Comparison of ENCODE assay signal across 19 mouse cellular contexts in the genomic region with DNA sequence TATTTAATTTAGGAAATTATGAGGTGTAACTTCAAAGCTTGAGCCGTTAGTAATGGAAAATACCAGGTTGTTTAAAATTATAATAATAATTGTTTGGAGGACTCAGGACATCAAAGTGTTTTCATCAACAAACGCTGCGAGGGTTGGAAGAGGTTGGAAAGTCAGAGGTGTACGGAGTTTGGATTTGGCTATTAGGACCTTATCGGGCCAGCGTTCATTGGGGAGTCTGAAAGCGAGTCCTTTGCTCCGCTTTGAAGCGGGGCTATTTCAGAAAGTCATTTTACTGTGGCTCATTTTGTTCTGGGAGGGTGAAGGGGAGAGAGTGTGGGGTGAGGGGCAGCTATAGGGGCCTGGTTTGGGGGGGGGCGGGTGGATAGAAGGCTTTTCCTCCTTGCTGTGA. TPM values are rescaled to one million over a fixed set of nuclear protein-coding genes. Genes with fewer than 3 reads are reported as not detected.
DNase-seq lines count a peak whose midpoint lies in the region; ATAC-seq lines count a peak whose summit lies in the region.
"Had no signal": no experiment of that assay in that cellular context is flagged by ENCODE, and none has a peak within 500 bp of the region (broad histone marks: within the 10 kb centered on the region; RNA-seq: fewer than 3 reads in every experiment).

No protein-coding gene starts in this region.

- H3K36me3 ChIP-seq in heart, embryonic 12.5 days = no peaks in the 10 kb centered on the region
- no peaks in the 10 kb centered on the region for H3K36me3 ChIP-seq in embryonic facial prominence, embryonic 11.5 days (replicated peaks; ENCODE audit: control insufficient read depth, insufficient read depth, low read depth, low read length)
- no peaks in the 10 kb centered on the region for H3K36me3 ChIP-seq in limb, embryonic 11.5 days (ENCODE audit: control insufficient read depth, insufficient read depth, low read length)
- H3K36me3 ChIP-seq: hindbrain, embryonic 15.5 days; liver, embryonic 15.5 days had no signal

- no peak overlapping the region for H3K9ac ChIP-seq in heart, embryonic 12.5 days
- no peak overlapping the region; the same call in 1 of the 2 replicates for H3K9ac ChIP-seq in embryonic facial prominence, embryonic 11.5 days (replicated peaks; ENCODE audit: low read length)
- no peak overlapping the region for H3K9ac ChIP-seq in limb, embryonic 11.5 days (ENCODE audit: low read length)
- H3K9ac ChIP-seq: hindbrain, embryonic 15.5 days; liver, embryonic 15.5 days had no signal

- H3K4me2 ChIP-seq in heart, embryonic 12.5 days = peak overlapping the region; percentile 67
- peak overlapping the region; percentile 53; the same call in 1 of the 2 replicates for H3K4me2 ChIP-seq in embryonic facial prominence, embryonic 11.5 days (ENCODE audit: low read depth, low read length)
- peak overlapping the region; percentile 22; the same call in 1 of the 2 replicates for H3K4me2 ChIP-seq in limb, embryonic 11.5 days (ENCODE audit: low read depth, severe bottlenecking)
- H3K4me2 ChIP-seq: liver, embryonic 15.5 days had no signal

- DNase-seq in heart, postnatal 10 days = no peak
- peak; percentile 48 for DNase-seq in embryonic facial prominence, embryonic 11.5 days (ENCODE audit: low spot score)
- peak; percentile 44 for DNase-seq in forelimb bud, embryonic 11.5 days (ENCODE audit: low read depth, low spot score)
- peak; percentile 57 for DNase-seq in limb, embryonic 11.5 days (ENCODE audit: low spot score)
- no peak for DNase-seq in frontal cortex, adult 2 months (ENCODE audit: extremely low spot score in 1 of 2, low spot score in 1 of 2)
- no peak for DNase-seq in ovary, postnatal 36 days (ENCODE audit: low spot score)
- DNase-seq in spleen, postnatal 36 days (ENCODE audit: low spot score in 2 of 2) = no peak
- DNase-seq: kidney, adult 18-20 months; kidney, postnatal 25 days; layer of hippocampus, adult 9-11 months; lung, postnatal 10 days; thymus, postnatal 14 days had no signal

- no peaks in the 10 kb centered on the region for H3K9me3 ChIP-seq in heart, embryonic 12.5 days (replicated peaks)
- H3K9me3 ChIP-seq in embryonic facial prominence, embryonic 11.5 days (replicated peaks; ENCODE audit: control insufficient read depth, low read length) = no peaks in the 10 kb centered on the region
- no peaks in the 10 kb centered on the region for H3K9me3 ChIP-seq in limb, embryonic 11.5 days (ENCODE audit: control insufficient read depth, low read length)
- H3K9me3 ChIP-seq: hindbrain, embryonic 15.5 days; liver, embryonic 15.5 days had no signal

- H3K27me3 ChIP-seq in heart, embryonic 12.5 days (replicated peaks) = peaks cover 58% of the 10 kb centered on the region
- peaks cover 35% of the 10 kb centered on the region for H3K27me3 ChIP-seq in embryonic facial prominence, embryonic 11.5 days (ENCODE audit: control insufficient read depth, insufficient read depth, low read length)
- H3K27me3 ChIP-seq in limb, embryonic 11.5 days (ENCODE audit: control insufficient read depth, insufficient read depth, low read length) = peaks cover 41% of the 10 kb centered on the region

- H3K27ac ChIP-seq in heart, embryonic 12.5 days (ENCODE audit: poor library complexity, severe bottlenecking) = no peak overlapping the region
- H3K27ac ChIP-seq in embryonic facial prominence, embryonic 11.5 days (replicated peaks; ENCODE audit: low read depth, low read length) = peak overlapping the region; percentile 67; the same call in 1 of the 2 replicates
- no peak overlapping the region; the same call in 1 of the 2 replicates for H3K27ac ChIP-seq in limb, embryonic 11.5 days (replicated peaks; ENCODE audit: low read depth, low read length)
- H3K27ac ChIP-seq: hindbrain, embryonic 15.5 days; liver, embryonic 15.5 days; stomach, postnatal 0 days had no signal

- peaks cover 39% of the 10 kb centered on the region for H3K4me1 ChIP-seq in heart, embryonic 12.5 days (replicated peaks)
- H3K4me1 ChIP-seq in embryonic facial prominence, embryonic 11.5 days (ENCODE audit: control insufficient read depth, insufficient read depth, low read length) = peaks cover 12% of the 10 kb centered on the region
- H3K4me1 ChIP-seq in limb, embryonic 11.5 days (ENCODE audit: control insufficient read depth, insufficient read depth, low read length) = peaks cover 17% of the 10 kb centered on the region
- H3K4me1 ChIP-seq: liver, embryonic 15.5 days had no signal

- intact Hi-C loops in heart, postnatal 10 days (cut with DNase I) = loop anchor here (2.0 kb wide), 1 partner anchor 225 kb away; no protein-coding TSS in a partner anchor

- ATAC-seq in heart, embryonic 12.5 days (ENCODE audit: insufficient number of reproducible peaks, low FRiP score) = no peak
- no peak for ATAC-seq in embryonic facial prominence, embryonic 11.5 days (replicated peaks; ENCODE audit: insufficient number of reproducible peaks, low FRiP score, low TSS enrichment, low read depth)
- ATAC-seq in limb, embryonic 11.5 days (ENCODE audit: insufficient number of reproducible peaks, low FRiP score, low TSS enrichment, low read depth) = no peak

- no peak overlapping the region for H3K4me3 ChIP-seq in heart, embryonic 12.5 days
- H3K4me3 ChIP-seq in embryonic facial prominence, embryonic 11.5 days (ENCODE audit: low read depth, low read length) = peak overlapping the region; percentile 18; the same call in 1 of the 2 replicates
- no peak overlapping the region for H3K4me3 ChIP-seq in limb, embryonic 11.5 days (ENCODE audit: low read depth, low read length)
- H3K4me3 ChIP-seq: erythroblast, embryonic 14.5 days; hindbrain, embryonic 15.5 days; liver, embryonic 15.5 days; megakaryocyte, embryonic 14.5 days had no signal

- 17% methylated on average over 10 of the region's 10 CpGs for WGBS in heart, embryonic 12.5 days
- WGBS in embryonic facial prominence, embryonic 11.5 days = 3% methylated on average over 10 of the region's 10 CpGs
- WGBS in limb, embryonic 11.5 days = 2% methylated on average over 10 of the region's 10 CpGs

RNA-seq across cellular contexts. Expression of gene Msx2, which starts 8.9 kb away (rescaled TPM):
- polyA plus RNA-seq in heart, embryonic 12.5 days (2016; fragmentation: Nextera tagmentation; extraction: Ambion mirVana) = 8.7 and 9.0 TPM in 2 replicates
- total RNA-seq in heart, postnatal 10 days (2021) = 1 to 10 TPM in 1 of 2 experiments, under 1 TPM in 1; 0.79 to 1.1 TPM
- 31.2 and 41.2 TPM in 2 replicates for polyA plus RNA-seq in embryonic facial prominence, embryonic 11.5 days (2014; fragmentation: Nextera tagmentation; extraction: Ambion mirVana)
- 35.6 and 40.3 TPM in 2 replicates for polyA plus RNA-seq in limb, embryonic 11.5 days (2014; fragmentation: Nextera tagmentation; extraction: Ambion mirVana)
- 0.40 and 0.66 TPM in 2 replicates for polyA plus RNA-seq in frontal cortex, adult 2 months (2012; rRNA removed)
- polyA plus RNA-seq: erythroblast, embryonic 14.5 days; liver, embryonic 15.5 days; spleen, adult 2 months had no signal

Comparison
In these comparisons a context has a peak if more than half of its experiments do, and no peak if none do; other contexts are left out.
1. DNase-seq: peak in embryonic facial prominence, embryonic 11.5 days (single experiment), forelimb bud, embryonic 11.5 days (single experiment) and limb, embryonic 11.5 days (single experiment); none in heart, postnatal 10 days (0 of 2), frontal cortex, adult 2 months (0 of 2), ovary, postnatal 36 days (single experiment) and spleen, postnatal 36 days (0 of 2).
2. Peak in every context shown above with its lines, with median percentiles within 50 percentile points of each other: H3K4me2 ChIP-seq.